In genomic region chr6:35924189-35924588, GRCm38 (mm10) we compare ENCODE assay signal across 27 mouse cellular contexts.
A peak's percentile ranks its signal among the peaks of the same experiment; 100 is the strongest.
DNase-seq lines count a peak whose midpoint lies in the region; ATAC-seq lines count a peak whose summit lies in the region.
"Had no signal": no experiment of that assay in that cellular context is flagged by ENCODE, and none has a peak within 500 bp of the region (broad histone marks: within the 10 kb centered on the region; RNA-seq: fewer than 3 reads in every experiment).

No protein-coding gene starts in this region.

- intact Hi-C loops in gastrocnemius, postnatal 14 days (cut with DNase I; ENCODE audit: low total_unique reads) = no loop called here

- no peak overlapping the region for H3K27ac ChIP-seq in heart, embryonic 11.5 days (ENCODE audit: low read depth, low read length)
- H3K27ac ChIP-seq: embryonic facial prominence, embryonic 12.5 days; hindbrain, postnatal 0 days; kidney, embryonic 15.5 days; limb, embryonic 13.5 days; liver, embryonic 13.5 days; neural tube, embryonic 13.5 days had no signal

- no peak overlapping the region for H3K4me2 ChIP-seq in heart, embryonic 11.5 days
- H3K4me2 ChIP-seq: embryonic facial prominence, embryonic 12.5 days; kidney, embryonic 15.5 days; limb, embryonic 13.5 days; liver, embryonic 13.5 days; lung, embryonic 14.5 days; neural tube, embryonic 13.5 days had no signal

- no peaks in the 10 kb centered on the region for H3K27me3 ChIP-seq in heart, embryonic 11.5 days (ENCODE audit: control insufficient read depth, insufficient read depth, low read length)
- H3K27me3 ChIP-seq: embryonic facial prominence, embryonic 12.5 days; kidney, embryonic 15.5 days; limb, embryonic 13.5 days; liver, embryonic 13.5 days; neural tube, embryonic 13.5 days had no signal

- no peak overlapping the region for H3K4me3 ChIP-seq in heart, embryonic 11.5 days (ENCODE audit: low read depth, low read length)
- H3K4me3 ChIP-seq: embryonic facial prominence, embryonic 12.5 days; kidney, embryonic 15.5 days; limb, embryonic 13.5 days; liver, embryonic 13.5 days; myocyte; neural tube, embryonic 13.5 days had no signal

- no peaks in the 10 kb centered on the region for H3K36me3 ChIP-seq in heart, embryonic 11.5 days (ENCODE audit: control insufficient read depth, insufficient read depth, low read length)
- H3K36me3 ChIP-seq: embryonic facial prominence, embryonic 12.5 days; kidney, embryonic 15.5 days; limb, embryonic 13.5 days; liver, embryonic 13.5 days; neural tube, embryonic 13.5 days had no signal

- no peaks in the 10 kb centered on the region for H3K9me3 ChIP-seq in heart, embryonic 11.5 days (replicated peaks; ENCODE audit: control insufficient read depth, low read length)
- H3K9me3 ChIP-seq: embryonic facial prominence, embryonic 12.5 days; kidney, embryonic 15.5 days; limb, embryonic 13.5 days; liver, embryonic 13.5 days; neural tube, embryonic 13.5 days had no signal

- H3K4me1 ChIP-seq in heart, embryonic 11.5 days (ENCODE audit: control insufficient read depth, insufficient read depth, low read length) = no peaks in the 10 kb centered on the region
- H3K4me1 ChIP-seq: embryonic facial prominence, embryonic 12.5 days; kidney, embryonic 15.5 days; limb, embryonic 13.5 days; liver, embryonic 13.5 days; neural tube, embryonic 13.5 days had no signal

- H3K9ac ChIP-seq in heart, embryonic 11.5 days (ENCODE audit: low read depth, low read length) = no peak overlapping the region
- H3K9ac ChIP-seq: embryonic facial prominence, embryonic 12.5 days; forebrain, postnatal 0 days; kidney, embryonic 15.5 days; limb, embryonic 13.5 days; liver, embryonic 13.5 days; lung, embryonic 14.5 days; neural tube, embryonic 13.5 days had no signal

- peak; percentile 18 to 57 for DNase-seq in heart, adult 18-20 months
- DNase-seq in cerebellum, adult 11 months = peak; percentile 10
- DNase-seq in cerebellum, adult 9-10 months = peak; percentile 57
- peak; percentile 12 to 33 for DNase-seq in heart, adult 9 months (ENCODE audit: low spot score in 2 of 2)
- no peak for DNase-seq in adrenal gland, postnatal 4 days (ENCODE audit: low spot score in 2 of 2)
- DNase-seq in gastrocnemius, postnatal 14 days = no peak
- DNase-seq in spleen, postnatal 4 days (ENCODE audit: low spot score in 2 of 2) = no peak
- DNase-seq: adrenal gland, postnatal 36 days; forebrain, postnatal 0 days; gastrocnemius, postnatal 25 days; kidney, postnatal 4 days; liver, embryonic 13.5 days; lung, embryonic 14.5 days; lung, postnatal 36 days; midbrain, embryonic 14.5 days; right cerebral cortex, adult 18-20 months; right cerebral cortex, postnatal 4 days; thymus, adult 2 months had no signal

- ATAC-seq in heart, embryonic 11.5 days (replicated peaks; ENCODE audit: insufficient number of reproducible peaks, low FRiP score, low TSS enrichment) = no peak
- ATAC-seq: CD4-positive, CD25-positive, alpha-beta regulatory T cell, adult 4 months; forebrain, postnatal 0 days; hindbrain, postnatal 0 days; intestine, postnatal 0 days had no signal

Comparison
In these comparisons a context has a peak if more than half of its experiments do, and no peak if none do; other contexts are left out.
1. DNase-seq: peak in heart, adult 18-20 months (2 of 2), cerebellum, adult 11 months (single experiment), cerebellum, adult 9-10 months (single experiment) and heart, adult 9 months (2 of 2); none in adrenal gland, postnatal 4 days (0 of 2), gastrocnemius, postnatal 14 days (single experiment) and spleen, postnatal 4 days (0 of 2).